Mouse (Mus musculus) E14TG2a.4 (cell line): ENCODE results near the gene Gm20388.

ENCODE experiments used
- CTCF ChIP-seq: conservative IDR thresholded peaks from 2 replicates; pipeline ENCODE4 v1.5.1; 2014; ENCODE audit warnings: low read length
- NANOG ChIP-seq: IDR thresholded peaks from 2 replicates; pipeline ENCODE4 v1.6.1; 2014; ENCODE audit warnings: borderline replicate concordance, low read length, mixed read lengths
- POU5F1 ChIP-seq: IDR thresholded peaks from 2 replicates; pipeline ENCODE4 v1.6.1; 2014; ENCODE audit warnings: low read length, borderline replicate concordance

GRCm38 (mm10) chr8:121080361-121081090, 1169.9 kb downstream of the Gm20388 start:
- no peak for TF ChIP-seq CTCF
- TF ChIP-seq NANOG = no peak
- no peak for TF ChIP-seq POU5F1
